Mouse (Mus musculus): ENCODE data around the gene Nav2. TPM values are rescaled to one million over a fixed set of nuclear protein-coding genes. Genes with fewer than 3 reads are reported as not detected.

The Nav2 gene
- polyA plus RNA-seq, 1 experiment from 2014 or later = 8.3 TPM

DNA sequence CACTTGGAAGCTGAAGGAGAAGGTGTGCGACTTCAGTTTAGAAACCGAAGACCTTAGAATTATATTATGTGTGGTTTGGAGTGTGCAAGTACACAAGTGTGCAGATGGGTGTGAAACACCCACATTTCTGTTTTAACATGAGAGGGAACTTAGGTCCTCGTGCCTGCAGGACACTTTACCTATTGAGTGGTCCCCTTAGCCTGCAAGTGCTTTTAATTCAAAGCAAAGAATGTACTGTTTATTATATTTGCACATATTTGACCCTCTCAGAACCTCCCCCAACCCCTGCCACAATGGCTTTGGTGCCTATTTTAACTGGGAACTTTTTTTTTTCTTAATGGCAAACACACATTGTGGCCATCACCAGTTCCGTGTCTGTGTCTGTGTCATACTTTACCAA, 334.6 kb downstream of the Nav2 start:
- H3K27me3 ChIP-seq (ENCODE audit: low read depth, poor library complexity, severe bottlenecking) = peaks cover 34% of the 10 kb centered on the region
- no peak overlapping the region for H3K4me3 ChIP-seq
- H3K9me3 ChIP-seq (replicated peaks) = no peaks in the 10 kb centered on the region
- WGBS = 92% methylated on average over 4 of the region's 4 CpGs
- DNase-seq (ENCODE audit: low spot score) = no peak
- H3K4me1 ChIP-seq = peaks cover 17% of the 10 kb centered on the region
- H3K27ac ChIP-seq = no peak overlapping the region
- H3K36me3 ChIP-seq = no peaks in the 10 kb centered on the region

- Histone ChIP-seq H3K4me1 (peaks cover 17% of the 10 kb centered on the region), H3K4me3 (peak overlapping the region; percentile 69), H3K27me3 (ENCODE audit: low read depth, poor library complexity, severe bottlenecking) (peaks cover 58% of the 10 kb centered on the region), H3K27ac (peak overlapping the region; percentile 93), H3K9me3 (replicated peaks) (no peaks in the 10 kb centered on the region), H3K36me3 (no peaks in the 10 kb centered on the region)
- DNase-seq (ENCODE audit: low spot score) = peak; percentile 93
- WGBS = under 1% methylated on average over 61 of the region's 68 CpGs
These were observed 337.2 kb downstream of the Nav2 start for GRCm38 (mm10) chr7:49245537-49246239.

DNA sequence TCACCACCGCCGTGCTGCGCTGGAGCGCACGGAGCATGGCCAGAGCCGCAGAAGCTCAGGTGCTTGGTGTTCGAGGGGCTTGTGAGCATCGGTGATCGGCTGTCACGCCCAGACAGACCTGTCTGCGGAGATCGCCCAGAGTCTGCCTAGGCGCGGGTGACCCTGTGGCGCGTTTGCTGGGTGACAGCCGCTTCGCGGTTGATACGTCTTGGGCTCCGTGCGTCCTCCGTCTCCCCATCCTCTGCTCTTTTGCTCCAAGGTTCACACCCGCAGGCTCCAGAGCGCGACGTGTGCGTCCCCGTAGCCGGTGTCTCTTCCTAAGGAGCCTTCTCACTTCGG, 337.7 kb downstream of the Nav2 start:
- H3K27ac ChIP-seq = peak overlapping the region; percentile 93; the same call in 1 of the 2 replicates
- peaks cover 58% of the 10 kb centered on the region for H3K27me3 ChIP-seq (ENCODE audit: low read depth, poor library complexity, severe bottlenecking)
- peaks cover 17% of the 10 kb centered on the region for H3K4me1 ChIP-seq
- under 1% methylated on average over 31 of the region's 31 CpGs for WGBS
- peak overlapping the region; percentile 69 for H3K4me3 ChIP-seq
- no peaks in the 10 kb centered on the region for H3K9me3 ChIP-seq (replicated peaks)
- H3K36me3 ChIP-seq = no peaks in the 10 kb centered on the region
- DNase-seq (ENCODE audit: low spot score) = no peak

DNA sequence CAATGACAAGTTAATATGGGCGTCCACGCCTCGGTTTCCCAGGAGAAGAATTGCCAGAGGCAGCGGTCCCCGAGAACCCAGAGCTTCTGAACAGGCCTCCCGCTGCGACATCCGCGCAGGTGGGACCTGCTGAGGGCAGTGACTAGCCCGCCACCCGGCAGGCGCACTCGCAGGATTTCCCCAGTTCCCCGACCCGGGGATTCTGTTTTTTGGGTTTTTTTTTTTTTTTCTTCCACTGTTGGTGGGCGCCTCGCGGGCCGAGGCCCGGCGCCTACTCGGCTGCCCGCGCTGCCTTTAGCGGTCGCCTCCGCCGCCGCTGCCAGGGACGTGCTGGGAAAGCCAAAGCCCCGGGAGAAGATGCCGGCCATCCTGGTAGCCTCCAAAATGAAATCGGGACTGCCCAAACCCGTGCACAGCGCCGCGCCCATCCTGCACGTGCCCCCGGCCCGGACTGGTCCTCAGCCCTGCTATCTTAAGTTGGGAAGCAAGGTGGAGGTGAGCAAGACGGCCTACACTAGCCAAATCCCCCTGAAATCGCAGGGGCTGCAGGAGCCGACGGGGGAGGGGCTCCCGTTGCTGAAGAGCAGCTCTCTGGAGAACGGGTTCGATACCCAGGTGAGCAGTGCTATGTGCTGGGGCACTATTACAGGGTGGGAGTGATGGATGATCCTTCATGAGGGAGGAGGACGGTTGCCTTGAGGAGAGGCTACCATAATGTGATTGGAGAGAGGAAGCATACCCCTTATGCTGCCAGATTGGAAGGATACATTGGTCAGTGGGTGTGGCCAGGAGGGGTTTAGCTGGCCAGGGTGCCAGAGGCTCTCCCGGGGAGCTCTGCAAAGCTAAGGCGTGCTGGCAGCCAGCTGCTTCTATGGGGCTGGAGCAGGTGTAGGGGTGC, 338.3 kb downstream of the Nav2 start:
- H3K4me1 ChIP-seq = peaks cover 17% of the 10 kb centered on the region
- peak; percentile 55 for DNase-seq (ENCODE audit: low spot score)
- 0 out of 2 replicates have a peak overlapping the region, but pooled peaks have one; percentile 93 for H3K27ac ChIP-seq

DNA sequence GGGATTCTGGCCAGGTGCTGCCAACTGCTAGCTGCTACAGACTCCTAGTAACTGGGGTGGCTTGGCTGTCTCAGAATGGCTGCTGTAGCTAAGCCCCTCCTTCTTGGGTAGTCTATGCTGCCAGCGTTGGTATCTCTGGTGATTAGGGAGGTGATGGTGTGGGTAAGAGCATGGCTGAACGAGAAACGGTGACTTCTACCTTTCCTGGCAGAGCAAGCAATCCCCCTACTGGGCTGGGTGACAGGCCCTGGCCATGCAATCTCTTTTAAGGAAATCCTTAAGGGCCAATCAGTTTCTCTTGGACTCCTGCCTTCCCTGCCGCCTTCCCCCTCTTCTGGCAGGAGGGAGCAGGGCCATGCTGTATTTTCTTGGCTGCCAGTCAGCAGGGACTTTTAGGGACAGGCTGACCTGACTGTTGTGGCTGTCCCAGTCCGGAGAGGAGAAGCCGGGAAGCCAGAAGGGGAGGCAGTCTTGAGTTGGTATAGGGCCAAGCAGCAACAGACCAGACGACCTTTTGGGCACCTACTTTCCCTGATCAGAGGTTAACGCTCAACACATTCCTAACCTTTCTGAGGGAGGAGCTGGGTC, 339.3 kb downstream of the Nav2 start:
- peaks cover 58% of the 10 kb centered on the region for H3K27me3 ChIP-seq (ENCODE audit: low read depth, poor library complexity, severe bottlenecking)
- no peaks in the 10 kb centered on the region for H3K36me3 ChIP-seq
- no peak overlapping the region for H3K27ac ChIP-seq
- no peak overlapping the region for H3K4me3 ChIP-seq
- no peaks in the 10 kb centered on the region for H3K9me3 ChIP-seq (replicated peaks)
- H3K4me1 ChIP-seq = peaks cover 17% of the 10 kb centered on the region
- no peak for DNase-seq (ENCODE audit: low spot score)
- 25% methylated on average over 8 of the region's 8 CpGs for WGBS

More for the DNA sequence above, 338.3 kb downstream of the Nav2 start:
- WGBS = 3% methylated on average over 50 of the region's 50 CpGs
- H3K27me3 ChIP-seq (ENCODE audit: low read depth, poor library complexity, severe bottlenecking) = peaks cover 58% of the 10 kb centered on the region
- H3K4me3 ChIP-seq = peak overlapping the region; percentile 69
- H3K9me3 ChIP-seq (replicated peaks) = no peaks in the 10 kb centered on the region
- no peaks in the 10 kb centered on the region for H3K36me3 ChIP-seq

- Histone ChIP-seq H3K4me3 (no peak overlapping the region), H3K4me1 (peaks cover 17% of the 10 kb centered on the region), H3K36me3 (no peaks in the 10 kb centered on the region), H3K27me3 (ENCODE audit: low read depth, poor library complexity, severe bottlenecking) (peaks cover 58% of the 10 kb centered on the region), H3K27ac (no peak overlapping the region), H3K9me3 (replicated peaks) (no peaks in the 10 kb centered on the region)
- 48% methylated on average over 14 of the region's 14 CpGs for WGBS
- DNase-seq (ENCODE audit: low spot score) = no peak
These were observed 340.0 kb downstream of the Nav2 start for GRCm38 (mm10) chr7:49248333-49249086.

- no peak overlapping the region for H3K4me3 ChIP-seq
- no peaks in the 10 kb centered on the region for H3K36me3 ChIP-seq
- DNase-seq (ENCODE audit: low spot score) = no peak
- H3K27me3 ChIP-seq (ENCODE audit: low read depth, poor library complexity, severe bottlenecking) = peaks cover 50% of the 10 kb centered on the region
- no peak overlapping the region for H3K27ac ChIP-seq
- no peaks in the 10 kb centered on the region for H3K9me3 ChIP-seq (replicated peaks)
- peaks cover 17% of the 10 kb centered on the region for H3K4me1 ChIP-seq
- WGBS = 87% methylated on average over 2 of the region's 2 CpGs
These were observed 340.9 kb downstream of the Nav2 start for GRCm38 (mm10) chr7:49249462-49249861.

- WGBS = 16% methylated on average over 9 of the region's 9 CpGs
- H3K36me3 ChIP-seq = no peaks in the 10 kb centered on the region
- H3K4me3 ChIP-seq = no peak overlapping the region
- H3K9me3 ChIP-seq (replicated peaks) = no peaks in the 10 kb centered on the region
- peaks cover 17% of the 10 kb centered on the region for H3K4me1 ChIP-seq
- peaks cover 45% of the 10 kb centered on the region for H3K27me3 ChIP-seq (ENCODE audit: low read depth, poor library complexity, severe bottlenecking)
- H3K27ac ChIP-seq = no peak overlapping the region
- peak; percentile 85 for DNase-seq (ENCODE audit: low spot score)
These were observed 341.5 kb downstream of the Nav2 start for GRCm38 (mm10) chr7:49249996-49250395.

DNA sequence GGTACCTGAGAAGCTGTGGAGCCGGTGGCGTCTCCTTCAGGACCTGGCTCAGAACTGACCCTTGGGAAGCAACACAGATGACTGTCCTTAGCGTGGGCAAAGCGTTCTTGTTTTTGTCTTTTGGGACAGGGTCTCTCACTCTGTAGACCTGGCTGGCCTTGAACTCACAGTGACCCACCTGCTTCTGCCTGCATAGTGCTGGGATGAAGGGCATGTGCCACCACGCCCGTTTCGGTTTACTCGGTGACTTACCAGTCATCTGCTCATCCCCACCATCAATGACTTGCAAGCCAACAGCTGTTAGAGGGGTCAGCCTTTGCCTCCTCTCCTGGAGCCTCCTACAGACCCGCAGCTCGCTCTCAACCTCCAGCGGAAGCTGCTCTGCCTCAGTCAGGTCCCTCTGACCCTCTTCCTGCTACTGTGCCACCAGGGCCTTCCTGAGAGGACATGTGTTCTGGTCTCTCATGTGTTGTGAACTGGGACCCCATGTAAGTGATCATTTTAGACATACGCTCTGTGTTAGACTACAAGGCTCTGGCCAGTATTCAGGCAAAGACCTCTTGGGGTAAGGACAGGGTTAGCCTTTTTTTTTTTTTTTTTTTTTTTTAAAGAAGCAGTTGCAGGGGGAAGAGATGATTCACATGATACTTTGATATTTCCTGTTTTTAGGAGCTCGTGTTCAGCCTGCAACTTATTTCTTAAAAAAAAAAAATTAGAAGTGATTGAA, 342.2 kb downstream of the Nav2 start:
- H3K36me3 ChIP-seq = no peaks in the 10 kb centered on the region
- no peak for DNase-seq (ENCODE audit: low spot score)
- no peaks in the 10 kb centered on the region for H3K9me3 ChIP-seq (replicated peaks)
- 93% methylated on average over 13 of the region's 13 CpGs for WGBS
- H3K27me3 ChIP-seq (ENCODE audit: low read depth, poor library complexity, severe bottlenecking) = peaks cover 45% of the 10 kb centered on the region
- peaks cover 14% of the 10 kb centered on the region for H3K4me1 ChIP-seq
- H3K27ac ChIP-seq = no peak overlapping the region
- H3K4me3 ChIP-seq = no peak overlapping the region

DNA sequence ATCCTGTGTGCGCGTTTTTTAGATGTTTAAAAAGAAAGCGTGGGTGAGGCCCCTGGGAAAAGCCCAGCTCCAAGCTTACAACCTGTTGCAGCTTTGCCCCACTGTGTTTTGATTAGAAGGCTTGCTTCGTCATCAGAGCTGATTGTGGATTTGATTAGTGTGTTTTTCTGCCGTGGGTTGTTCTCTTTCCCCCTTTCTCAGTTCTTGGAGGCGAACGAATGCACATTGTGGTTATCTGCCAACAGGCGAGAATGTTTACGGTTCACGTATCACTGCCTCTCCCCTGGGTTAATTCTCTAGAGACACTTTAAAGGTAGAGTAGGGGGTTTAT, 342.8 kb downstream of the Nav2 start:
- H3K4me3 ChIP-seq = no peak overlapping the region
- WGBS = 77% methylated on average over 10 of the region's 10 CpGs

GRCm38 (mm10) chr7:49252444-49252843, 343.9 kb downstream of the Nav2 start:
- H3K9me3 ChIP-seq (replicated peaks) = no peaks in the 10 kb centered on the region
- H3K36me3 ChIP-seq = no peaks in the 10 kb centered on the region
- H3K27ac ChIP-seq = no peak overlapping the region
- 95% methylated on average over 7 of the region's 7 CpGs for WGBS
- DNase-seq (ENCODE audit: low spot score) = no peak
- H3K4me3 ChIP-seq = no peak overlapping the region
- no peaks in the 10 kb centered on the region for H3K4me1 ChIP-seq
- H3K27me3 ChIP-seq (ENCODE audit: low read depth, poor library complexity, severe bottlenecking) = peaks cover 30% of the 10 kb centered on the region

More for the DNA sequence above, 342.8 kb downstream of the Nav2 start:
- no peak for DNase-seq (ENCODE audit: low spot score)
- H3K4me1 ChIP-seq = peaks cover 11% of the 10 kb centered on the region
- H3K27ac ChIP-seq = no peak overlapping the region
- H3K27me3 ChIP-seq (ENCODE audit: low read depth, poor library complexity, severe bottlenecking) = peaks cover 42% of the 10 kb centered on the region
- H3K36me3 ChIP-seq = no peaks in the 10 kb centered on the region
- H3K9me3 ChIP-seq (replicated peaks) = no peaks in the 10 kb centered on the region

DNA sequence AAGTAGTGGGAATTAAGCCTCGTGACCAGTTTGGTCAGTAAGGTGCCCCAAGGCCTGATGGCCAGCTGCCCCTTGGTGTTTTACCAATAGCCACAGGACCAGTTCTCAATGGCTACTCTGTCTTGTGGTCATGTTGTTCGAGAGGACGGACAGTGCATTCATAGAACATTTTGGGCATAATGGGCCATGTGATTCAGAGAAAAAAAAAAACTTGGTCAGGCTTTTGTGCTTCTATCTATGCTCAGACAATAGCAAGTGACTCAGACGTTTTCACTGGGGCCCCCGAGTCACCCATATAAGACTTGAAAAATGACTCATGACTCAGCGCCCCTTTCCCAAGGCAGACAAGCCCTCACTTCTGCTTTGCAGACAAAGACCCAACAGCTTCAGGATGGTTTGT, 344.4 kb downstream of the Nav2 start:
- Histone ChIP-seq H3K4me3 (no peak overlapping the region), H3K4me1 (no peaks in the 10 kb centered on the region), H3K27me3 (ENCODE audit: low read depth, poor library complexity, severe bottlenecking) (peaks cover 26% of the 10 kb centered on the region), H3K36me3 (no peaks in the 10 kb centered on the region), H3K27ac (no peak overlapping the region), H3K9me3 (replicated peaks) (no peaks in the 10 kb centered on the region)
- no peak for DNase-seq (ENCODE audit: low spot score)
- WGBS = 90% methylated on average over 6 of the region's 6 CpGs
